Mouse (Mus musculus): ENCODE measurements at regions not wholly inside any gene's neighbourhood (a gene's known extent, or its start where the extent isn't known, plus 50 kb on each side); places are given as distances from the start of the nearest gene placed in this dataset.
A peak's percentile ranks its signal among the peaks of the same experiment; 100 is the strongest.
"Not testable (repeated sequence)": the region's sequence is repeated elsewhere in the genome, so short reads cannot be mapped to it uniquely, and the experiment has no call there.

DNA sequence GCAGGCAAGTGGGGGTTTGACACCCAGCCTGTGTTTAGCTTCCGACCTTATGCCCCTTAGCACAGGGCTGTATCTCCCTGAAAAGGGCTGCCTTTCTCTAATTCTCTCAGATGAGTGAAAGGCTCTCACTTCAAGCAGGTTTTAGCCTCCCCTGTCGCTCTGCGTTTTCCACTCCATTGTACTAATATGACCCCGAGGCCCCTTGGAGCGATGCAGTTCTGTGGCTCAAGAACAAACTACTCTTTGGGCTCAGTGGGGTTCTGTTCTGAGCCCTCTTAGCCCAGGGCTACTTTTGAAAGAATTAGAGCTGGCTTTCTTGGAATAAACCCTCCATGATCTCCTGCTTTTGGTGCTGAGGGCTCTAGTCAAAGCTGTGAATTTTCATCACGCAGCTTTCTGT lies 53.4 kb upstream of the Castor2 start:
- DNase-seq: no peak

DNA sequence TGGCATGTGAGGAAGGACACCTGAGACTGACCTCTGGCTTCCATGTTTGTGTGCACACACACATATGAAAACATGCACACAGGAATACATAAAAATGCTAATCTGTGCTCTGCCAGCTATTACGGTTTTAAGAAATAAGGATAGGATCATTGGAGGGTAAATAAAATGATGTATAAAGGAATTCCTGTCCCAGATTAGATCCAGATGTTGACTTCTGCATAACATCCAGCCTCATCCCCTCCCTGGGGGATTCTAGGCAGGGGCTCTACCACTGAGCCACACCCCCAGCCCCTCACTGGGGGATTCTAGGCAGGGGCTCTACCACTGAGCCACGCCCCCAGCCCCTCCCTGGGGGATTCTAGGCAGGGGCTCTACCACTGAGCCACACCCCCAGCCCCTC lies 56.6 kb upstream of the Castor2 start:
- DNase-seq: not testable (repeated sequence)

- no peak for DNase-seq
Observed at GRCm38 (mm10) chr5:134027316-134027966, 72.1 kb upstream of the Castor2 start.

- no peak for DNase-seq
Observed at GRCm38 (mm10) chr5:134019651-134020432, 79.7 kb upstream of the Castor2 start.

DNA sequence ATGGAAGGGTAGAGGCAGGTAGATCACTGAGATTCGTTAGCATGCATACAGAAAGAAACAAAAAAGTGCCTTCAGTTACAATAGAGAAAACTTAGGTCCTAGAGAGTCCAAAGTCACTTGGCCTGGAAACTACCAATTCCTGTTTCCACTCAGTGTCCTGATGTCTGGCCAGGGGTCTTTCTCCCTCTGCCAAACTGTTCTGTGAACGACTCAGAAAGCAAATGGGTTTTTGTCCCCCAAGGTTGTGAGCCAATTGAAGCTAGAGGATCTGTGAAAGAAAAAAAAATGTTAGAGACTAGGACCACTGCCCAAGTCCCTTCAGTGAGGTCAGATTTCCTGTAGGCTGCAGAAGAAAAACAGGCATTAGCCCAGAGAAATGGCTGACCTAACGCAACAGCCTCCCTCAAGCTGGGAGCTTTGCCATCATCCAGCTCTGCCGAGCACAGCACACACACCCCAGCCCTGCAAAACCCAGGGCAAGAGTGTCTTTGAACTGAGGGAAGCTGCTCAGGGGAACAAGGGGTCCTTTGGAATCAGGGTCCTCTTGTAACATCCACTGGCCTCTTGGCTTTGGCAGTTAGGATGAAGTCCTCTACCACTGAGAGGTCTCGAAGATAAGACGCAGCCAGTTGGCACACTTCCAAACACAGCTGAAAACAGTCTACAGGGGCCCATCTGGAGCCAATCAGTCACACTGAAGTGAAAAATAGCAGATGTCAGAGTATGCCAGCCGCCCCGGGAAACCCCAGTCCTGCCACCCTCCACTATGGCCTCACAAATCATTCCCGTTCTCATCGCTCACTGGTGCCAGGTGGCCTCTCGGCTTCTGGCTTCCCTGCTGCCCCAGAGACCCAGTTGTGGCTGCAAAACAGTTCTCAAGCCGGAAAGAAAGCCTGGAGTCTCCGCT lies 85.0 kb upstream of the Castor2 start:
- DNase-seq: peak; percentile 27

DNA sequence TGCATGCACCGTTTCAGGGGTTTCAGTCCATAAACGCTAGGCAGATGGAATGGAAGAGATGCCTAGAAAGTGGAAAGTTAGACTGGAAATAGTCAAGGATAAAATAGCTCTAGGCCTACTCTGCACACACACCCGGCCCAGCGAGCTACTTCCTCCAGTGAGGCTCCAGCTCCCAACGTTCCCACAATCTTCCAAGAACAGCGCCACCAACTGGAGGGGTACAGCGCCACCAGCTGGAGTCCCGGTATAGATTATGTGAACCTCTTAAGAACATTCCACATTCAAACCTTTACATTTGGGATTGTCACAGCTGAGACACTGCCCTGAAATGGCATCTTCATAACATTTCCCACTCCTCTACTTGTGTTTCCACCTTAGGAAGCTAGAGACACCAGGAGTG lies 86.3 kb upstream of the Castor2 start:
- DNase-seq: no peak

GRCm38 (mm10) chr5:134009843-134010242 lies 89.7 kb upstream of the Castor2 start:
- DNase-seq: no peak

GRCm38 (mm10) chr5:134007127-134007771 lies 92.3 kb upstream of the Castor2 start:
- DNase-seq: no peak

GRCm38 (mm10) chr5:134006470-134007126 lies 92.9 kb upstream of the Castor2 start:
- peak; percentile 54 for DNase-seq

GRCm38 (mm10) chr5:134006001-134006400 lies 93.5 kb upstream of the Castor2 start:
- DNase-seq: no peak

DNA sequence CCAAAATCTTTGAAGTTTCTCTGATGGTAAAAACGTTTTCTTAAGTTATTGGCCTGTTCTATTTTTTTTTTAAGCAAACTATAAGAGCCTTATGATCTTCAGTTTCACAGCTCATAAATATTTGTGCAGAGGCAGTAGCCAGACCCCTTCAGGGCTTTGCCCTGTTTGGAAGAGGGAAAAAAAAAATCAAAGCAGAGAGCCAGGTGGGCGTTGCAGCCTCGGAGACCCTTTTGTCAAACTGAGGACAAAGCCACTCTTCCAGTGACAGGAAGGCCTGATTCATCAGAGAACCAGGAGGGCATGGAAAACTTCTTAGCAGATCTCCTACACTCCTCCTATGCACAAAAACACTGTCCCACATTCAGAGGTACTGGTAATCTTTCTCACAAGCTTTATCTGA lies 99.4 kb upstream of the Castor2 start:
- DNase-seq: no peak

DNA sequence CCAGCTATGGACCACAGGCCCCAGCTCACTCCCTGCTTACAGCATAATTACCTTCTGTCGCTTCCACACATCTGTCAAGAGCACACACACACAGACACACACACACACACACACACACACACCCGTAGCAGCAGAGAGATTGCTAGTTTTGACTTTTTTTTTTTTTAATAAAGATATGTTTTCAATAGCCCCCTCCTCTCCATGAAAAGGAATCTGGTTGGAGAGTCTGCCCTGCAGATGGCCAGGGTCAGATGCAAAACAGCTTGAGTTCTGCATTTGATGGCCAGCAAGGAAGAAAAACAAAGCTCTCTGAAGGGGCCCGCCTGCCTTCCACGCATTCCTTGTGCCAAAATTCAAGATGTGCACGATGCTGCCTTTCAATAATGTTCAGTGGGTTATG lies 99.8 kb upstream of the Castor2 start:
- DNase-seq: no peak

DNA sequence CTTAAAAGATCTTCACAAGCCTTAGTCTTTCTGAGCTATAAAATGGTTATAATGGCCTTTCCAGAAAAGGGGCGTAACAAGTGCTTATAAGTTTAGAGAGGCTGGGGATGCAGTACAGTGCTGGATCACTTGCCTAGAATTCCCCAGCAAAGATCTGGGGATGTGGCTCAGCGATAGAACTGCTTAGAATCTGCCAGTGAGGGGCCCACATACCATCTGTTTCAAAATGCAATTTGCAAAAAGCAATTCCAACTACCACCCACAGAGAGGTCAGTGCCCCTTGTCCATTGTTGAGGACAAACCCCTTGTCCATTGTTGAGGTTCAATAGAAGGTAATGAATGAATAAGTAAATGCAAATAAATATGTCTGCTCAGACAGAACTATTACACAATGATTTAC lies 107.5 kb upstream of the Castor2 start:
- no peak for DNase-seq

GRCm38 (mm10) chr5:133991556-133991955 lies 108.0 kb upstream of the Castor2 start:
- peak; percentile 28 for DNase-seq

DNA sequence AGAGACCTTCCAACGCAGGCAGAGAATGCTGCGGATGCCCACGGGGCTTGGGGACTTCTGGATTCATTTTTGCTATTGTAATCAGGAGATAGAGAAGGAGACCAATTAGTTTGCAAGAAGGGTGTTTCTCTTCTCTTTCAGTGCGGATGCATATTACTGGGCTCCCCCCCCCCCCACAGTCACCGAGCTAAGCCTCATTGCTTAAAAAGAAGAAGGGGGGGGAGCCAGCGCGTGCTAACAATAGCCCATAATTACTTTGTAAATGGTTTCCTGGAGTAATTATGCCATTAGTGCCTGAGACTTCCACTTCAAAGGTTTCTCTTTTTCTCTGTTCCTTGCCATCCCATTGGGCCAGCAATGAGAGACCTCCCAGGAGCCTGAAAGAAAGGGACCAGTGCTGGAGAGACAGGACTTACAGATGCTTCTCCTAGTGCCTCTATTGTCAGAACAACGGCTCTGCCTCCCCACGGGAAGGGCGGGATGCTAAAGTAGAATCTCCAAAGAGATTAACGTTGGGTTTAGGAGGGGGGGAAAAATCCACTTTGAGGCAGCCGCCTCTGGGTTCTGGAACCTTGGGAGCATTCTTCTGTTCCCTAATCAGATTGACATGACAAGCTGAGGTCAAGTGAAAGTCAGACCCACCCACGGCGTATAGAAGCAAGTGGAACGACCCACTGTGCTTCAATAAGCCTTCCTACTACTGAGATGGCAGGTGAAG lies 116.1 kb upstream of the Castor2 start:
- no peak for DNase-seq

DNA sequence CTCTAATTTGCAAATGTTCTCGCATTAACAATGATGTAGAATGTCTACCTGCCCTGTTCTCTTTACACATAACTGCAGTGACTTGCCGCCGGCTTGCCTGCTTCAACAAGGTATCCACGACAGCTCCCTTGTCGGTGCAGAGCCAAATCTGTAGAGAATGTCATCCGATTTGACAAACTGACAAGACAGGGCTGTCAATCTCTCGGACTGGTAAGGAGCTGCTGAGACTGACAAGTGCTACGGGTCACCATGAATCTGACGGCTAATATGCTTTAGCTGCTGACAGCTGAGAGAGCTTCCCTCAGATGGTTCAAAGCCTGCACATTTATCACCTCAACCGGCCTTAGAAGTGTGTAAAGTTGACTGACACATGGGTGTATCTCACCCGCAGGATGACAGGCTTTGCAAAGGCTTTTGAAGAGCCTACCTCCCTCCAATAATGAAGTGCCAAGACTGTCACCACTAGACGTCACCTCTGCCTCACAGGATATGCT lies 129.0 kb upstream of the Castor2 start:
- DNase-seq: no peak

GRCm38 (mm10) chr5:133963301-133963700 lies 136.2 kb upstream of the Castor2 start:
- DNase-seq: peak; percentile 61

DNA sequence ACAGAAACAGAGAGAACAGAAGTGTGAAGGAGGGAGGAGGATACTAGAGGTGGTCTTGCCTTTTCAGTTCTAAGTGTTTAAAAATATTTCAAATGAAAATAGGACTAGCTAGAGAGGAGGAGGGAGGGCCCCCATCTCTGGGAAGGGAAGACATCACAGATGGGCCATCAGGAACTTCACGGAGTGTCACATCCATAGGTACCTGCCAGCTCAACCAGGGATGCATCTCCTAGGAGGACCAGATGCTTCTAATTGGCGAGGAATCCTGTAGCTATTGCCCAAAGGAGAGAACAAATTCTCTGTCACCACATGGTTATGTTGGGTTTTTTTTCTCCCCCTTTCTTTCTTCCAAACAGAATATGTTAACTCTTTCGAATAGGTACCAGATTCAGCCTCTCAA lies 158.7 kb upstream of the Castor2 start:
- DNase-seq: peak; percentile 85

DNA sequence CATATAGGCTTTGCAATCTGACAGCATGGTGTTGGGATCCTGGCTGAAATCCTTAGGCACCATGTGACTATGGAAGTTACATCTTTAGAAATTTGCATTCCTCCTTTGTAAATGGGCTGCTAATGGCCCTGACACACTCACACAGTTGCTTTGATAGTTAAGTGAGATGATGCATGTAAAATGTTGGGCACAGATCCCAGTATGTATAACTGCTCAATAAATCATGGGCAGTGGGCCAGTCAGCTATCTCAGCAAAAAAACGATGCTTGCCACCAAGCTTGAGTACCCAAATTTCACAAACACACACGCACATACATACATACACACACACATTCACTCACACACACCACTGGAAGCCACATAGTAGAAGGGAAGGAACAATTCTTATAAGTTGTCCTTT lies 159.5 kb upstream of the Castor2 start:
- DNase-seq: no peak

DNA sequence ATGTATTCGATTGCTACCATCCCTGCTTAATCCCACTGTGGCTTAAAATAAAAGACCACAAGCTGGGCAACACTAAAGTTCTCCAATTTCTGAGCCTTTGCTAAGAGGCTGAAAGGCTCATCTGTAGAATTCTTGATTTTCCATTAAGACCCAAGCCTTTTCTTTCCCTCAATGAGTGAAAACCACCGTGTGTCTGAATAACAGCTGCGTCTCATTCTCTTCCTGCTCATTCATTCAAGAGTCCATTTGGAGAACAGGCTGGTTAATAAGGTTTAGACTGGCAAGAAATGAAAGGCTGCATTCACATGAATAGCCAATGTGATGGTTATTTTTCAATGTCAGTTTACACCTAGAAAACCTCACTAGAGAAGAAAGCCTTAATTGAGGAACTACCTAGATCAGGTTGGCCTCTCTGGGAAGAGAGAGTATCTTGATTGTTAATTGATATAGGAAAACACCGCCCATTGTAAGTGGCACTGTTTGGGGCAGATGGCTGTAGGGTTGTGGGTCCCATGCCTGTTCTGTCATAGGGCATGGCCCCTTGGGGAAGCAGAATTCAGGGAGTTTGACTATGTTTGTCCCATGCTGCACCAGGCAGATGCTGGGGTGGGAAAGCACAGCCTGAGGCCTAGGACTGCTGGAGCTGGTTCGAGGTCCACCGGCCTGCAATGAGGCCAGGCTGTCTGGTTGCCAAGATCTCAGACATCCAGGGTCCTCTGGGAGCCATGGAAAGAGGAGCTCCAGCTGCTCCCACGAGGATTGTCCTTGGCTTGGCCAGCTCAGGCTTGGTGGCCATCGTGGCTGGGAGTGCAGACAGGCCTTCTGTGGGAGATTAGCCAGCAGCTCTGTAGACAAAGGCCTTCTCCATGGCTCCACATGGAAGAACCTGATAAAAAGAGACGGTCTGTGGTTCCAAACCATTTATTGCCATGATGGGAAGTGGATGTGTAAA lies 161.3 kb upstream of the Castor2 start:
- no peak for DNase-seq
